Mouse (Mus musculus) cerebellum, adult 9-11 months (tissue): ENCODE data around the gene Hbb-bt.
"Not testable (repeated sequence)": the region's sequence is repeated elsewhere in the genome, so short reads cannot be mapped to it uniquely, and the experiment has no call there.

Source experiments
- DNase-seq: peaks from one replicate; pipeline ENCODE4 v3.0.0; 2022

The Hbb-bt gene

DNA sequence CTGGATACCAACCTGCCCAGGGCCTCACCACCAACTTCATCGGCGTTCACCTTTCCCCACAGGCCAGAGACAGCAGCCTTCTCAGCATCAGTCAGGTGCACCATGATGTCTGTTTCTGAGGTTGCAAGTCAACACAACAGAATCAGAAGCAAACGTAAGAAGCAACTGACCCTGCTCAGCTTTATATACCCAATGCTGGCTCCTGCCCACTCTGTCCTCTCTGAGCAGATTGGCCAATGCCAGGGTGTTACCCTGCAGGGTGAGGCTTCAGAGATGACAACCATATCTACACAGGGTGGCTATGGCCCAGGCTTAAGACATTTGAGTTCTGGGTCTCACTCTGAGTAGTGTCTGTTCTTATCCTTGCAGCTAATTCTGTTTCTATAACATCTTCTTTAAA, at the start of gene Hbb-bt:
TSS of gene Hbb-bt (minus strand) at position 231 of the 400 bp plus-strand sequence.
- DNase-seq = no peak

DNA sequence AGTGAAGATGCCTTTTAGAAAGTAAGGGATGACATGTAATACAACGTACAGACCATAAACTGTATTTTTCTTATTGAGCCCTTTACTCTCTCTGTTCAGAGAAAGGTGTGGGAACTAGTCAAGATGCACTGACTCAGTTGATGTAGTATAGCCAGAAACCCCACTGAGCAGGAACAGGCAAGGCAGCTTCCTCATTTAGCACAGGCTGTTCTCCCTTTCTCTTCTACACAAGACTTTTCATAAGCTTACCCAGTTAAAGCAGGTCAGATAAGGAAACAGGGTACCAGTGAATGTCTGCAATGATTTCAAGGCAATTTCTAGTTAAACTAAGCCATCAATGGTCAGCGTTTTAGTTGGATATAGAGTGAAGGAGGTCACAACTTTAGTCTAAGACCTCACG, 47.7 kb upstream of the Hbb-bt start:
- DNase-seq = no peak

DNA sequence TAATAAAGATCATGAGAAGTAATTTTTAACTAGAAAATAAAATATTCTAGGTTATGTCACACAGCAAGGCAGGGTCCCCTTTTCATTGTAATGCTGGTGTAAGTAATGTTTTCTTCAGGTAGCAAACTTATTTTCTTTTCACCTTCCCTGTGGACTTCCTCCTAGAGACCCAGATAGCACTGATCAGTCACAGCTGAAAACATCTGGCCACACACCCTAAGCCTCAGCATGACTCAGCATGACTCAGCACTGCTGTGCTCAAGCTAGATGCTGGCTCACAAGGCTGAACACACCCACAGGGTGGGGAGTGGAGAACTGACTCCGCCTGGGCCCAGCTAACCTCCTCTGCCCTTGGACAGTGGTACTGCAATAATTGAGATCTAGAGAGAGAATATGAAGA, 47.1 kb upstream of the Hbb-bt start:
- no peak for DNase-seq

DNA sequence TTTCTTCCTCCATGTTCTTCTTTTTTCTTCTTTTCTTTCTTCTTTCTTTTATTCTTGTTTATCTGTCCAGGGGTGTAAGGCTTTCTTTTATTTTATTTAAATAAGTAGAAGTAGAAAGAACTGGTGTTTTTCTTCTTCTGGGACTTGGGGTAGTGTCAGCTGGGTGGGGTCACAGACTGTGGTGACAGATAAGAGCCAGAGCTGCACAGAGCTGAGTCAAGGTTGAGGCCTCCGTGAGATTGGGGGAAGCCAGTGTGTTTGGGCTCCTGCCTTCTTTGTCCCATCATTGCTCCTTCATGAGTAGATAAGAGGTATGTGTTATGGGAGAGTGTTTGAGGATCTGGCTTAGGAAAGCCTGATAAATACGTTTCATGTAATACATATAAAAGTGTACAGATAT, 45.3 kb upstream of the Hbb-bt start:
- DNase-seq = no peak

DNA sequence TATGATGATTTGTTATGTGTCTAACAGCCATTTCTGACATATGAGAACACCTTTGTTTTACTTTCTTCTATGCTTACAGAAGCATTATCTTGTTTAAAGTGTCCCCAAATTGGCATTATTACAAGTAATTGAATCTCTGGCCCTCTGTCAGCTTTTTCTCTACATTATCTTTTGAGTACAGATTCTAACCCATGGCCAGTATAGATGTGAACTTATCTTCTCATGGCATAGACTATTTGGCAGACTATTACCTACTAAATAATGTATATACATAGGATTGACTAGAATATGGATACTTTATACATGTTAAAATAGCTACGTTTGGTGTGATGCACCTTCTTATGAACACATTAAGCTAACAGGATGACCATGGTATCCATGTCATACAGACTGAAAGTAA, 40.9 kb upstream of the Hbb-bt start:
- no peak for DNase-seq

DNA sequence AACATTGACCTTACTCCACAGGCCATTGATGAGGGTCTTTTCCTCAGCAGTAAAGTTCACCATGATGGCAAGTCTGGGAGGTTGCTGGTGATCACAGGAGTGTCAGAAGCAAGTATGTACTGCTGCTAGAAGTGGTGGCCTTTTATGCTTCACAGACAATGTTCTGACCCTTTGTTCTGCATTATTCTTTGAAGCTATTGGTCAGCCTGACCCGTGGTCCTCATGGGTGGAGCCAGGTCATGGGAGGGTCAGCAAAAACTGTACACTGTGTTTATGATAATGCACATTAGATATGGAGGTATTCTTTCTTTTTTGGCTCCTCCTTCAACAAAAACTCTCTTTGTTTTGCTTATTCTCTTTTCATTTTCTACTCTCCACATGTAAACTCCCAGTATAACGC, 39.3 kb upstream of the Hbb-bt start, which contains the start of gene Hbb-y:
TSS of gene Hbb-y (minus strand) at position 127 of the 400 bp plus-strand sequence.
- DNase-seq = no peak

GRCm38 (mm10) chr7:103844525-103845325, 30.9 kb upstream of the Hbb-bt start:
- DNase-seq = no peak

- DNase-seq = no peak
Observed at GRCm38 (mm10) chr7:103843034-103843433, 29.2 kb upstream of the Hbb-bt start, which contains the start of gene Hbb-bh1. Gene Hbb-bh1 (minus strand): TSS chr7:103843164.

GRCm38 (mm10) chr7:103840268-103840667, 26.5 kb upstream of the Hbb-bt start, which contains the start of gene Hbb-bh2:
Gene Hbb-bh2 (minus strand): TSS chr7:103840520.
- no peak for DNase-seq

DNA sequence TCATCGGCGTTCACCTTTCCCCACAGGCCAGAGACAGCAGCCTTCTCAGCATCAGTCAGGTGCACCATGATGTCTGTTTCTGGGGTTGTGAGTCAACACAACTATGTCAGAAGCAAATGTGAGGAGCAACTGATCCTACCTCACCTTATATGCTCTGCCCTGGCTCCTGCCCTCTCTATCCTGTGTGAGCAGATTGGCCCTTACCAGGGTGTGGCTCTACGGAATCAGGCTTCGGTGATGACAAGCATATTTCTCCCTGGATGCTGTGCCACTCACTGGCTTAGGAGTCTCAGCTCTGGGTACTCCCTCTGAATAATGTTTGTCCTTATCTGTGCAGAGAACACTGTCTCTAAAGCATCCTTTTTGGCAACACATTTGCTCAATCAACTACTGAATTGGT, 14.0 kb upstream of the Hbb-bt start, which contains the start of gene Hbb-bs:
TSS of gene Hbb-bs (minus strand) at position 289 of the 400 bp plus-strand sequence.
- DNase-seq = no peak

DNA sequence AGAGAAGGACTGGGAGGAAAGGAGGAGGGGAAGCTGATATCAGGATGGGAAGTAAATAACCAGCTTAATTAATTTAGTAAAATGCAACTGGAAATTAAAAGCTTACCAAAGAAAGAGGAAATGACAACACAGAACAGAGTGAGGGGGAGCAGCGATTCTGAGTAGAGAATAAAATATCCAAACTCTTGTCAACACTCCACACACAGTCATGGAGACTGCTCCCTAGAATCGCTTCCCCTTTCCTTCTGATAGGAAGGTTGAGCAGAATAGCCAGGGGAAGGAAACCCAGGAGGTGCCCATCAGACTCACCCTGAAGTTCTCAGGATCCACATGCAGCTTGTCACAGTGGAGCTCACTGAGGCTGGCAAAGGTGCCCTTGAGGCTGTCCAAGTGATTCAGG, 13.3 kb upstream of the Hbb-bt start:
- not testable (repeated sequence) for DNase-seq

- no peak for DNase-seq
Observed at GRCm38 (mm10) chr7:103826255-103826887, 12.6 kb upstream of the Hbb-bt start.

DNA sequence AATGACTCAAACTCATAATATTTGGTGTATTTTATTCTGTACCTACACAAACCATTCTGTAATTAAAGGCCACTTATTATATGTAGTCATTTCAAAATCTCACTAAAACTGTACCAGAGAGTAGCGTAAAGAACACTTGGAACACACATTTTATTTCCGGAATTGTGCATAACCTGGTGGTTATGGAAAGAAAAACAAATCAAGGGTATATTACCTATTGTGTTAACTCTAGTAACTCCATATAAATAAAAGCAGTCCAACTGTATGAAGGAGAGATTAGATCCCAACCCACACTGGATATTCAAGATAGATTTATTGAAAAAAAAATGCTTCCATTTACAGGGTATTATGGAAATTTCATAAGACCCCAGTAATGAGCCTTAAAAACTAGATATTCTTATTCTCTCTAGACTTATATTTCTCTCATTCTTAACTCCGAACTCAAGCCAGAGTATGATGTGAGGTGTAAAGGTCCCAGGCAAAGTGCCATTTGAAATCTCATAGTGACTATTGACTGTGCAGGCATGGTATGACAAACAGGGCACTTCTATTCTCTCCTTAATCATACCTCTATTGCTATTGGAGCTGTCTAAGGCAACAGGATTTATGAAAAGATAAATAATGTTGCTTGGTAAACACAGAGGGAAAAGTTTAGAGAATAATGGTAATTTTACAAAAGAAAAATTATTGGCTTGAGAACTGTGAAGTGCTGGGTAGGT, 11.9 kb upstream of the Hbb-bt start:
- no peak for DNase-seq

- no peak for DNase-seq
Observed at GRCm38 (mm10) chr7:103824597-103824996, 10.8 kb upstream of the Hbb-bt start.

DNA sequence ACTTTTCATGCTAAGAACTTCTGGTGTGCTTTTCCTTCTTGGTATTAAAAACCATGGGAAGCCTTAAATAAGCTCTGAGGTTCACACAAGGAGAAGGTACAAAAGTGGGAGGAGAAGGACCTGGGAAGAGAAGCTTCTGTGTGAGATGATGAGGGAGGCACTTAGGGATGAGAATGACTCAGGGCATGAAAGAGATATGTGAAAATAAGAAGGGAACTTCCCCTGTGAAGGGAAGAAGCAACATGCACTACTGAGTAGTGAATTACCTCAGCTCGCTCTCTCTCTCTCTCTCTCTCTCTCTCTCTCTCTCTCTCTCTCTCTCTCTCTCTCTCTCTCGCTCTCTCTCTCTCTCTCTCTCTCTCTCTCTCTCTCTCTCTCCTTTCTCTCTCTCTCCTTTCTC, 1.3 kb upstream of the Hbb-bt start:
- DNase-seq = not testable (repeated sequence)

- DNase-seq = not testable (repeated sequence)
Observed at GRCm38 (mm10) chr7:103813152-103813551, 644 bp downstream of the Hbb-bt start.

DNA sequence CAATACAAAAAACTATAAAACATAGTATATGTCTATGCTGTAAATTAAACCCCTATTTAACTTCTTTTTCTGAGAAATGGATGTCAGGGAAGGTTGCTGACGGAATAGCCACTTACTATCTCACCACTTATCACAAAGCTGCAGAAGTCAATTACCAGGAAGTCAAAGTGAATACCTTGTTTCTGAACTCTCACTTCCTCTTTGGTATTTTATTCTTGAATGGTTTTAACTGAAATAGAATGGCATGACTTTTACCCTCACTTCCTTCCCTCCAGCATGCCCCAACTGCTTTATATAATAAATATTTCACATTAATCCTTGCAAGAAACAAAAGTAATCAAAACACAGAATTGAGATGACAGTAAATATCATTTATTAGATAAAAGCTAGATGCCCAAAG, 1.6 kb downstream of the Hbb-bt start:
- no peak for DNase-seq

DNA sequence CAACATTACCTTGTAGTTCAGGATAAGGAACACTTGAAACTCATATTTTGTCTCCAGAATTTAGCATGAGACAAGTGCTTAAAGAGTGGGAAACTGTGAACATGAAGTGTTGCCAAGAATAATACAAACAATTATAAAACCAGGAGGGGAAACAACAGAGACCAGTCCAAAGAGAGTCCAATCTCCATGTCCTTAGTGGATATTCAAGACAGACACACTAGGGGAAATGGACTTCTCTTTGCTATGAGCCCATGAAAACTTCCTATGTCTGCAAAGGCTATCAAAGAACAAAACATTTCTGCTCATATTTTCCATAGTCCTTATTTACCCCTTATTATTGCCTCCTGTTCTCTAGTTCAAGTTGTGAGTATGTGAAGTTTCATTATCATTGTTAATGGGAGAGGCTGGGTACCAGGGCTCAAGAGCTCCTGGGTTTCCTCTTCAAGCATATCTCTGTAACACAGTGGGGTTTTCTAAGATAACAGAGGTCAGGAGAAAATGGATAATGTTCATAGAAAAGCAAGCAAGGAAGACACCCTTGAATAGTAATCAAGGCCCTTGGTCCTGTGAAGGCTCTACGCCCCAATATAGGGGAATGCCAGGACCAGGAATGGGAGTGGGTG, 2.5 kb downstream of the Hbb-bt start:
- no peak for DNase-seq

DNA sequence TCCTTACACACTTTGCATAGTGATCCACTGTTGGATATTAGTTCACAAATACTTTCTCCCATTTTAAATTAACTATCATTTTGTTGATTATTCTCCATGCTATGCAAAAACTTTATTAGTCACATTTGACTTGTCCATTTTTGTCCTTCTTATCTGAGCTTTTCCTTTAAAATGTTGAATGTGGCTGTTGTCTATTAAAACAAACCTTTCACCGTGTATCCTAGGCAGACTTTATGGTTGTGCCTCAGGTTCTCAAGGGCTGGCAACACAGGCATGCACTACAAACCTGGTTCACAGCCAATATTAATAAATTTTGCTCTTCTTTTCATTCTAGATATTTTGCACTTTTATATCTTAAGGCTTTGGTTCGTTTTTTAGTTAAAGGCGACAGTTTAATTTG, 3.0 kb downstream of the Hbb-bt start:
- DNase-seq = no peak

DNA sequence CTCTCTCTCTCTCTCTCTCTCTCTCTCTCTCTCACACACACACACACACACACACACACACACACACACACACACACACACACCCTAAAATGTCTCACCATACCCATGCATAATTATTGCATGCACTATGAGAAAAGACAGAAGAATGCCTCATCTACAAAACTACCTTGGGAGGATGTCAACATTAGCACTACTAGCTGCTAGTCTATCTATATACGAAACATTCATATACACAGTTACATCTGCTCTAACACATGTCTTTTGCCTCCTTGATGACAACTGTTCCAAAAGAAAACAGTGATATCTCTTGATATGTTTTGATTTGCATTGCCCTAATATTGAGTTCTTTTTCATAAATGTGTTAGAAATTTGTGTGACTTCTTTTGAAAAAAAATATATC, 3.5 kb downstream of the Hbb-bt start:
- no peak for DNase-seq

DNA sequence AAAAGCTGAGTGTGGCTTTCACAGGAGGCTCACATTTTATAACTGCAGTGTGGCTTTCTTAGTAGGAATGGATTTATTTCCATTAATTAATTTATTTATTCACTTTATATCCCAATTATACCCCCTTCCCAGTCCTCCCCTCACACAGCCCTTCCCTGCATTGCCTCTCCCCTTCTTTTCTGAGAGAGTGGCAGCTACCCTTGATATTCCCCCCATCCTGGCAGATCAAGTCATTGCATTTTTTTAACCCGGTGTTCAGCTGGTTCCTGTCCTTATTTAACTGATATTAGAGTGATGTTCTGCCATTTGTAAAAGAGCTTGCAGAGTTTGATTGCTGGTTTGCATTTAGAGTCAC, 4.0 kb downstream of the Hbb-bt start:
- no peak for DNase-seq

DNA sequence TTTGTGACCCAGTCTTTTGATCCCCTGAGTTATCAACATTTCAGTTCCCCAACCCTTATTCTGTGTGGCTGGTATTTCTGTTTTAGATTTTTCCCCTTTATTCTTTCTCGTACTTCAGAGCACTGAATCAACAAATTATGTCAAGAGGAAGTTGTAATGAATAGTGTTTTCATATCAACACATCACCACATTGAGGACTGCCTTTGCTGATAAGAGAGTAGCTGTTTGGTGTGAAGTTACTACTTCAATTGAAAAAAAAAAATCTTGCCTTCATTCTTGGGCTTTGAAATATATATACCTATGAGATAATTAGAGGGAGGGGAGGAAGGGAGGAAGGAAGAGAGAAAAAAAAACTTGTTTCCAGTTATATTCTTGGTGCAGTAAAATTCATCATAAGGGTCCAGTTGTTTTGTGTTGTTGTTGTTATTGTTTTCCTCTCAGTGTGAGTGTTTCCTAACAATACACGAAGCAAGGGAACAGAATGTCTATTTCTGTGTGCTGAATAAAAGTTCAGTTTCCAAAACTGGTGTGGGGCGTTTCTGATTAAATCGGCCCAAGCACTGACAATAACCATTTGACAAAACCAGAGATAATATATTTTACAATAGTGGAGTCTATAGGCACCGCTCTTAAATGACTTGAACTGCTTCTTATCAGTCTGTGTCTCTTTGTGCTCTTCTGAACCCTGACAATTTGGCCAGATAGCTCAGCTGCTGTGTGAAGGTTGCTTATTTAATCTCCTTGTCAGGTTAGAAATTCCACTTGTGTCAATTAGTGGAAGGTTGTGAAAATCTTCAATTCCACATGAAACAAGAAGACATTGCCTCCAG, 4.6 kb downstream of the Hbb-bt start:
- no peak for DNase-seq
